Mouse (Mus musculus) kidney, embryonic 15.5 days (tissue): Measurements from ENCODE around the gene Uaca. TPM values are rescaled to one million over a fixed set of nuclear protein-coding genes. Genes with fewer than 3 reads are reported as not detected.
A peak's percentile ranks its signal among the peaks of the same experiment; 100 is the strongest.
"Not testable (repeated sequence)": the region's sequence is repeated elsewhere in the genome, so short reads cannot be mapped to it uniquely, and the experiment has no call there.

Experiments used
- ATAC-seq: fragments of 200-750 bp; cut with Nextera tagmentation; replicated peaks from 2 replicates; pipeline ENCODE4 v1.8.0; 2017; ENCODE audit warnings: moderate TSS enrichment; ENCODE audit not compliant: low FRiP score
- H3K27ac ChIP-seq: fragments of 300-500 bp; sonication (generic); 2 replicates; pipeline ENCODE4 v1.5.1; 2015; ENCODE audit warnings: mild to moderate bottlenecking, inconsistent platforms
- H3K27me3 ChIP-seq: fragments of 300-500 bp; sonication (generic); 2 replicates; pipeline ENCODE4 v1.6.1; 2015; ENCODE audit warnings: inconsistent platforms
- H3K36me3 ChIP-seq: fragments of 300-500 bp; sonication (generic); 2 replicates; pipeline ENCODE4 v1.6.1; 2015; ENCODE audit warnings: inconsistent platforms
- H3K4me1 ChIP-seq: fragments of 300-500 bp; sonication (generic); 2 replicates; pipeline ENCODE4 v1.6.1; 2015; ENCODE audit warnings: inconsistent platforms
- H3K4me2 ChIP-seq: fragments of 300-500 bp; sonication (generic); 2 replicates; pipeline ENCODE4 v1.6.1; 2015; ENCODE audit warnings: moderate library complexity, mild to moderate bottlenecking, inconsistent platforms
- H3K4me3 ChIP-seq: fragments of 300-500 bp; sonication (generic); replicated peaks from 2 replicates; pipeline ENCODE4 v1.5.1; 2015; ENCODE audit warnings: mild to moderate bottlenecking, inconsistent platforms
- H3K9ac ChIP-seq: fragments of 300-500 bp; sonication (generic); 2 replicates; pipeline ENCODE4 v1.6.1; 2015; ENCODE audit warnings: mild to moderate bottlenecking, inconsistent platforms
- H3K9me3 ChIP-seq: fragments of 300-500 bp; sonication (generic); replicated peaks from 2 replicates; pipeline ENCODE4 v1.6.1; 2016; ENCODE audit warnings: inconsistent platforms
- WGBS: fragments of 180-500 bp; shearing (Covaris S2); methylation state at CpG from one replicate; pipeline ENCODE4 v1.1.7; 2015; ENCODE audit warnings: mixed read lengths; 5-methylcytosine and 5-hydroxymethylcytosine counted together
- polyA plus RNA-seq: library from polyadenylated mRNA; unstranded; fragments of >200 nt; fragmentation: Nextera tagmentation; extraction: Ambion mirVana; gene quantifications from 2 replicates; pipeline ENCODE4 v1.2.1, GENCODE M21; 2015

The Uaca gene
- polyA plus RNA-seq, 1 experiment from 2014 or later = 36.2 TPM

DNA sequence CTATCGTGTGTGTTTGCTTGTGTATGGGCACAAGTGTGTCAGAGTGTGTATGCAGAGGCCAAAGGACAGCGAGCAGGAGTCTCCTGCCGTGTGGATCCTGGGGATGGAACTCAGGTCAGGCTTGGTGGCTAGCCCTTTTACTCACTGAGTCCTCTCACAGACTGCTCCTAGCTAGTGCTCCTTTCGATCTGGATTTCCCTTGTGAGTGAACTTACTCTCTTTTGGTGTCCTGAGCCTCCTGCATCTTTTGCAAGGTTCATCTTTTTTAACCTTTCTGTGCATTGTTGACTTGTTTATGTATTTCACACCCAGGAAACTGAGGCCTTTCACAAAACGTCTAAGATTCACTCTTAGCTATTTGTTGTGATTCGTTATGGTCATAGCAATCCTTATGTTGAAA, 2.8 kb downstream of the Uaca start:
- 83% methylated on average over 6 of the region's 6 CpGs for WGBS
- Histone ChIP-seq H3K4me3 (no peak overlapping the region), H3K4me2 (no peak overlapping the region), H3K36me3 (no peaks in the 10 kb centered on the region), H3K27ac (no peak overlapping the region), H3K9ac (no peak overlapping the region), H3K9me3 (no peaks in the 10 kb centered on the region), H3K4me1 (peaks cover 21% of the 10 kb centered on the region), H3K27me3 (no peaks in the 10 kb centered on the region)
- no peak for ATAC-seq

DNA sequence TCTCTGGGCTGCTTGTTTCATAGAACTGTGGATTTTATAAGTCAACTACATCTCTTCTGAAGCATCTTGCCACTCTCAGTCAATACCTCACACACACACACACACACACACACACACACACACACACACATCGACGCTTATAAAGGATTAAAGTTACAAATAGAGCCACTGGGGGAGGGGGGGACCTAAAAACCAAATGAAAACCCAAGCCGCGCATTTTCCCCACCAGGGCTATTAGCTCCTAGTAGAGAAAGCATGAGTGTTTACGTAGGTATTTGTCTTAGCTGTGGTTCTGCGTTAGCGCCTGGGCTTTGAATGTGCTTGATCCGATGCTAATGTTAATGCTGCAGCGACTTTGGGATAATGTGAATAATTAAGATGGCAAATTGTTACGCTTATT, 4.7 kb downstream of the Uaca start:
- ATAC-seq = no peak
- no peak overlapping the region for H3K27ac ChIP-seq
- H3K9ac ChIP-seq = no peak overlapping the region
- WGBS = 48% methylated on average over 10 of the region's 10 CpGs
- H3K27me3 ChIP-seq = no peaks in the 10 kb centered on the region
- no peaks in the 10 kb centered on the region for H3K9me3 ChIP-seq
- H3K4me2 ChIP-seq = no peak overlapping the region
- no peak overlapping the region for H3K4me3 ChIP-seq
- peaks cover 12% of the 10 kb centered on the region for H3K4me1 ChIP-seq
- H3K36me3 ChIP-seq = no peaks in the 10 kb centered on the region

GRCm38 (mm10) chr9:60800663-60801382, 6.5 kb downstream of the Uaca start:
- H3K27ac ChIP-seq = no peak overlapping the region
- no peaks in the 10 kb centered on the region for H3K9me3 ChIP-seq
- peaks cover 8% of the 10 kb centered on the region for H3K4me1 ChIP-seq
- no peak overlapping the region for H3K9ac ChIP-seq
- H3K27me3 ChIP-seq = no peaks in the 10 kb centered on the region
- no peak overlapping the region for H3K4me2 ChIP-seq
- ATAC-seq = no peak
- H3K4me3 ChIP-seq = no peak overlapping the region
- no peaks in the 10 kb centered on the region; the same call in 1 of the 2 replicates for H3K36me3 ChIP-seq
- WGBS = 43% methylated on average over 8 of the region's 8 CpGs

- Histone ChIP-seq H3K27me3 (no peaks in the 10 kb centered on the region), H3K4me3 (no peak overlapping the region), H3K4me1 (peaks cover 8% of the 10 kb centered on the region), H3K36me3 (no peaks in the 10 kb centered on the region; the same call in 1 of the 2 replicates), H3K4me2 (no peak overlapping the region), H3K9ac (no peak overlapping the region), H3K27ac (no peak overlapping the region), H3K9me3 (no peaks in the 10 kb centered on the region)
- WGBS = 61% methylated on average over 1 of the region's 1 CpGs
- 0 out of 2 replicates have a peak, but pooled peaks have one; percentile 12 for ATAC-seq
Measured at GRCm38 (mm10) chr9:60801746-60802145, 7.4 kb downstream of the Uaca start.

- Histone ChIP-seq H3K36me3 (no peaks in the 10 kb centered on the region; the same call in 1 of the 2 replicates), H3K27me3 (no peaks in the 10 kb centered on the region), H3K4me3 (no peak overlapping the region), H3K9ac (no peak overlapping the region), H3K9me3 (no peaks in the 10 kb centered on the region), H3K4me1 (peaks cover 8% of the 10 kb centered on the region), H3K27ac (no peak overlapping the region), H3K4me2 (no peak overlapping the region)
- 95% methylated on average over 5 of the region's 5 CpGs for WGBS
- no peak for ATAC-seq
Measured at GRCm38 (mm10) chr9:60802341-60802740, 8.0 kb downstream of the Uaca start.

DNA sequence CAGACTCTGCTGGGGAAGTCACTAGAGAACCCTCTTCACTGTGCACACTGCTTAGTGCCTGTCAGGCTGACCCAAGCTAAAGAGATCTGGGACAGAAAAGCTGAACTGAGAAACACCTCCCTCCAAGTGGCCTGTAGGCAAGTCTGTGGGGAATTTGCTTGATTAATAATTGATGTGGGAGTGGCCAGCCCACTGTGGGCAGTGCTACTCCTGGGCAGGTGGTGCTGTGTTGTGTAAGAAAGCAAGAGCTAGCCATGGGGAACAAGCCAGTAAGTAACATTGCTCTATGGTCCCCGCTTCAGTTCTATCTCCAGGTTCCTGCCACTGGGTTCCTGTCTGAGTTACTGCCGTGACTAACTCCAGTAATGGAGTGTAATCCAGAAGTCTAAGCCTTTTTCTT, 11.7 kb downstream of the Uaca start:
- ATAC-seq = no peak
- no peaks in the 10 kb centered on the region for H3K9me3 ChIP-seq
- H3K9ac ChIP-seq = no peak overlapping the region
- H3K36me3 ChIP-seq = no peaks in the 10 kb centered on the region; the same call in 1 of the 2 replicates
- no peaks in the 10 kb centered on the region for H3K27me3 ChIP-seq
- peaks cover 2% of the 10 kb centered on the region for H3K4me1 ChIP-seq
- no peak overlapping the region for H3K4me3 ChIP-seq
- WGBS = 88% methylated on average over 2 of the region's 2 CpGs
- no peak overlapping the region for H3K27ac ChIP-seq
- no peak overlapping the region for H3K4me2 ChIP-seq

DNA sequence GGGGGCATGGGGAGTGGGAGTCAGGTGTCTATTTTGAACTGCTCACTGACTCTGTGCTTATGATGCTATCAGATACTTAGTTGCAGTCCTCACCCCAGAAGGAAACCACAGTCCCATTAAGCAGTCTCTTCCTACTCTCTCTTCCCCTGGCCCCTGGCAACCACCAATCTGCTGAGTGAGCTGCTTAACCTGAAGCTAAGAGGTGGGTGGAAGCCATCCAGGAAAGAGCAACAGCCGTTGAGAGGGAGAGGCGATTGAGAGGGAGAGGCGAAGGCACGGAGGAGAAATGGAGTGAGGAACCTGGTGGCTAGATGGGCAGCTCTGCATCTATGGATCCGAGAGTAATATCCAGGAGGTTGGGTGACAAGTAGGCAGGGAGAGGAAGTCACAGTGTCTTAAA, 13.7 kb downstream of the Uaca start:
- WGBS = 78% methylated on average over 5 of the region's 5 CpGs
- ATAC-seq = no peak

GRCm38 (mm10) chr9:60813139-60813880, 19.0 kb downstream of the Uaca start:
- H3K4me1 ChIP-seq = peaks cover 27% of the 10 kb centered on the region
- 5% methylated on average over 11 of the region's 11 CpGs for WGBS
- no peaks in the 10 kb centered on the region for H3K9me3 ChIP-seq
- H3K4me2 ChIP-seq = peak overlapping the region; percentile 53
- H3K27me3 ChIP-seq = no peaks in the 10 kb centered on the region
- H3K9ac ChIP-seq = no peak overlapping the region
- peak; percentile 86 for ATAC-seq
- peak overlapping the region; percentile 24 for H3K4me3 ChIP-seq
- no peaks in the 10 kb centered on the region for H3K36me3 ChIP-seq
- H3K27ac ChIP-seq = peak overlapping the region; percentile 83

More for the DNA sequence above, 13.7 kb downstream of the Uaca start:
- Histone ChIP-seq H3K36me3 (no peaks in the 10 kb centered on the region; the same call in 1 of the 2 replicates), H3K9me3 (no peaks in the 10 kb centered on the region), H3K27ac (no peak overlapping the region), H3K9ac (no peak overlapping the region), H3K4me2 (no peak overlapping the region), H3K27me3 (no peaks in the 10 kb centered on the region), H3K4me3 (no peak overlapping the region), H3K4me1 (peaks cover 4% of the 10 kb centered on the region)

DNA sequence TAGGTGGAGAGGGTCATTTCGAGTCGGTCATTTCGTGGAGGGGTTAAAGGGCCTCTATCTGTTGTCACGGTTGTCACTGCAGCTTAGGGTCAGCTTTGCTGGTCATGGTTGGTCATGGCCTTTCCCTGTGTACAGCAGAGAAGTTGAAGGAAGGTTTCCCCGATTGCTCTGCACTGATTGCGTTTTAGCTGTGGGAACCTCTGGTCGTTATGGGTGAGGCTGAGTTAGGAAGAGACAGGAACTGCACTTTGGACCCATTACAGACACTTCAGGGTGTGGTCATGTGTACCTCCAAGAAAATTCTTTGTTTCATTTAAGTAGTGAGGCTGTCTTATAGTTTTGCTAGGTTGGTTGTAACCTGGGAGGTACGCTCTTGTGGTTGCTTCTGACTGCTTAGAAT, 21.2 kb downstream of the Uaca start:
- H3K27ac ChIP-seq = no peak overlapping the region
- H3K9ac ChIP-seq = no peak overlapping the region
- WGBS = 85% methylated on average over 8 of the region's 8 CpGs
- peaks cover 27% of the 10 kb centered on the region for H3K4me1 ChIP-seq
- no peak overlapping the region for H3K4me3 ChIP-seq
- no peaks in the 10 kb centered on the region for H3K27me3 ChIP-seq
- ATAC-seq = no peak
- no peak overlapping the region for H3K4me2 ChIP-seq
- no peaks in the 10 kb centered on the region for H3K9me3 ChIP-seq
- H3K36me3 ChIP-seq = no peaks in the 10 kb centered on the region

DNA sequence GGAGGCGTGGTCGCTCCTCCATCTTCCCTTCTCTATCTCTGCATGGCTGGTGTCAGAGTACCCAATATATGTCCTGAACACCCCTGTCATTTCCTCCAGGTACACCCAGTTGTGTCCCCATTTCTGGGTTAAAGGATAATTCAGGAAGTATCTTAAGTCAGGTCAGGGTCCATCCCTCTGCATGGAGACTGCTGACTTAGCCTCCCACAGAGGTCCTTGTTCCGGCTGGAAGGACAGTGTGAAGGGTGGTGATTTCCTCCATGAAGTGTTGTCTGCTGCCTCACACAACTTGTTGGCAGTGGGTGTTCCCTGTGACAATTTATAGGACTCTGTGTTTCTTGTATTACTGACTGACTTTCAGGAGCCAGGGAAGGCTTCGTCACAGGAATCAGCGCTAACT, 23.2 kb downstream of the Uaca start:
- Histone ChIP-seq H3K36me3 (no peaks in the 10 kb centered on the region), H3K4me1 (peaks cover 30% of the 10 kb centered on the region), H3K27ac (no peak overlapping the region), H3K9me3 (no peaks in the 10 kb centered on the region), H3K4me3 (no peak overlapping the region), H3K4me2 (no peak overlapping the region), H3K9ac (no peak overlapping the region), H3K27me3 (no peaks in the 10 kb centered on the region)
- ATAC-seq = no peak
- 67% methylated on average over 5 of the region's 5 CpGs for WGBS

DNA sequence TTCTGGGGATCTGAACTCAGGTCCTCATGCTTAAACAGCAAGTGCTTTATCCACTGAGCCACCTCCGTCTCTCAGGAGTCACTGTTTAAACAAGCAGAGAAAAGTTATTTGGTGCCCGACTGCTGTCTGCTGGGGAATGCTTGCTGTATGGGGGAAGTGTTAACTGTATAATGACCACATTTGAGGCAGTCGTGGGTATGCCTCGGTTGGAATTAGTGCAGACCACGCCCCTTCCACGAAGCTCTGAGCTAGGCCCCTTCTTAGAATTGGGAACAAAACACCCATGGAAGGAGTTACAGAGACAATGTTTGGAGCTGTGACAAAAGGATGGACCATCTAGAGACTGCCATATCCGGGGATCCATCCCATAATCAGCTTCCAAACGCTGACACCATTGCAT, 24.2 kb downstream of the Uaca start:
- not testable (repeated sequence) for H3K9ac ChIP-seq, H3K4me3 ChIP-seq, ATAC-seq, H3K27me3 ChIP-seq, H3K36me3 ChIP-seq, H3K4me2 ChIP-seq, H3K27ac ChIP-seq, H3K9me3 ChIP-seq
- H3K4me1 ChIP-seq = peaks cover 20% of the 10 kb centered on the region
- WGBS = 56% methylated on average over 8 of the region's 8 CpGs

GRCm38 (mm10) chr9:60819340-60819739, 25.0 kb downstream of the Uaca start:
- no peak for ATAC-seq
- 11% methylated on average over 1 of the region's 1 CpGs for WGBS
- no peaks in the 10 kb centered on the region for H3K27me3 ChIP-seq
- no peak overlapping the region for H3K27ac ChIP-seq
- no peak overlapping the region for H3K4me2 ChIP-seq
- no peak overlapping the region for H3K4me3 ChIP-seq
- peaks cover 13% of the 10 kb centered on the region for H3K4me1 ChIP-seq
- no peak overlapping the region for H3K9ac ChIP-seq
- H3K9me3 ChIP-seq = no peaks in the 10 kb centered on the region
- 0 out of 2 replicates have a peak, but pooled peaks cover 2% of the 10 kb centered on the region for H3K36me3 ChIP-seq
